Mouse (Mus musculus): ENCODE measurements around the gene Fbxl13. TPM values are rescaled to one million over a fixed set of nuclear protein-coding genes. Genes with fewer than 3 reads are reported as not detected.

The Fbxl13 gene
- 0.25 and 0.36 TPM in 2 replicates for polyA plus RNA-seq (2015; fragmentation: Nextera tagmentation; extraction: Ambion mirVana)

DNA sequence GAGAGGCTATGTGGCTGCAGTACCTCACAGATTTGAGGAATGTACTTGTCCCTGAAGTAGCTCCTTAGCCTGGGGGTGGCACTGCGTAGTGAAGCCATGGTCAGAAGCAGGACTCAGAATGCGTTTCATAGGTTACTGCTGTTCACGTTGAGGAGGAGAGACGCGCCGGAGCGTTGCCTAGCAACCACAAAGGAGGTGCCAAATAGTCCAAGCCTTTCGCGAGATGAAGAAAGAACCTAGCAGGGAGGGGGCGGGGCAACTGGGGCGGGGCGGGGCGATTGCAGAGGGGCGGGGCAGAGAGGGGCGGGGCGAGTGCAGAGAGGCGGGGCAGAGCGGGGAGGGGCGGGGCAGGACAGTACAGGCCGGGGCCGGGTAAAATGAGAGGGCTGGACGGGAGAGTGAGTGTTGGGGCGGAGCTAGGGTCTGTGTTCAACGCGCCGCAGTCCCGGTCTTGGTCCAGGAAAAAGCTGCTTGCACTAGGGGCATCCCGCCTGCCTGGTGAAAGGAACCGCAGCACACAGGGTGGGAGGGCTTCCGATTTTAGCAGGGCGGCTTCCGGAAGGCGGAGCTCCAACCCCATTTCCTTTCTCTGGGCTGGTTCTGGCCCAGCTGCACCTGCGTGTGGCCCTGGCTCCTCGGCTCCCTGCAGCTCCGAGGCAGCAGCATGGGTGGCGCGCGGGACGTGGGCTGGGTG lies at the start of gene Fbxl13, which contains the start of gene Armc10:
Fbxl13 (minus strand) TSS at position 196 of the 694 bp plus-strand sequence.
Armc10 (plus strand) TSS at position 375 of the 694 bp plus-strand sequence.

DNA sequence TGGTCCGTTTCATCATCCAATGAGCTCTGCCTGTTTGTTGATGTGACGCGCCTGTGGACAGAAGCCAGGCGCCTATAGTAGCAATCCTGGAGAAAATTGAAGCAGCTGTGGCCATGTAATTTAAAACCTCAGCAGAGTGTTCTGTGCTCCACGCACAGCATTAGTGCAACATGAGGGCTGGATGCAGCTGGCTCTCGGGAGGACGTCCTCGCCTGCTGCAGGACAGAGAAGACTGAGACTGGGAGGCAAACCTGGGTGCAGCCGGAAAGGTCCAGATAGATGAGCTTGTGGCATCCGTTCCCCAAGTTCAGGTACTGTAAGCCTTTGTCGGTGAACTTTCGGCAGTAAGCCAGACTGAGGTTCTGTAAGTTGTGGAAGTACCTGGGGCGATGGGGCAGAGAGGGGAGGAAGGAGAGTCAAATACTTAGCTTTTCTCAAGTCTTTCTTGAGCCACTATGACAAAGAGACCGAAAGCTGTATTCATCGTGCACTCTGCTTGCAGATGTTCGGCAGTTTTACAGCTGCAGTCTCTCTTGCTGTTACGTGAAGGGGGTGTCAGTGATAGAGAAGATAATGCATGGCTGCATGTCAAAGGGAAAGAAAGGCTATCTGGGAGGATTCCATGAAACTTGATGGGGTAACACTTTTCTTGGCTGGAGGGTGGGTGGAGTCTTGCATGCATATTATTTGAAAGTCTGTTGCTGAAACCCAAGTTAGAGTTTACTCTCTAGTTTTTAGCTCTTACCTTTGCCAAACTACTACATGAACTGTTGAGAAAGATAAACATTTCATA lies 101.8 kb downstream of the Fbxl13 start, which contains the start of gene Lrrc17:
Lrrc17 (plus strand) TSS at position 151 of the 793 bp plus-strand sequence.

Other genes starting within 250 kb of the Fbxl13 start
- gene Ccdc146, start 221.0 kb downstream of the Fbxl13 start, polyA plus RNA-seq (2015; fragmentation: Nextera tagmentation; extraction: Ambion mirVana): 0.22 and 0.40 TPM in 2 replicates
- 1.9 and 2.1 TPM in 2 replicates for gene Fam185a, start 220.7 kb downstream of the Fbxl13 start, polyA plus RNA-seq (2015; fragmentation: Nextera tagmentation; extraction: Ambion mirVana)
- 18.0 and 21.3 TPM in 2 replicates for gene Lrrc17, start 102.1 kb downstream of the Fbxl13 start, polyA plus RNA-seq (2015; fragmentation: Nextera tagmentation; extraction: Ambion mirVana)
- 11.4 and 13.4 TPM in 2 replicates for gene Armc10, start 179 bp upstream of the Fbxl13 start, polyA plus RNA-seq (2015; fragmentation: Nextera tagmentation; extraction: Ambion mirVana)
- gene Napepld, start 55.8 kb upstream of the Fbxl13 start, polyA plus RNA-seq (2015; fragmentation: Nextera tagmentation; extraction: Ambion mirVana): 1.0 and 1.3 TPM in 2 replicates
- 63.7 and 66.6 TPM in 2 replicates for gene Pmpcb, start 91.5 kb upstream of the Fbxl13 start, polyA plus RNA-seq (2015; fragmentation: Nextera tagmentation; extraction: Ambion mirVana)
- 33.0 and 36.5 TPM in 2 replicates for gene Dnajc2, start 139.6 kb upstream of the Fbxl13 start, polyA plus RNA-seq (2015; fragmentation: Nextera tagmentation; extraction: Ambion mirVana)
- 133 and 134 TPM in 2 replicates for gene Psmc2, start 139.6 kb upstream of the Fbxl13 start, polyA plus RNA-seq (2015; fragmentation: Nextera tagmentation; extraction: Ambion mirVana)
- gene Slc26a5, start 220.0 kb upstream of the Fbxl13 start, polyA plus RNA-seq (2015; fragmentation: Nextera tagmentation; extraction: Ambion mirVana): 0.05 and 0.10 TPM in 2 replicates

All from urinary bladder, postnatal 0 days (tissue).